Mouse (Mus musculus): ENCODE data around the gene Bmper. TPM values are rescaled to one million over a fixed set of nuclear protein-coding genes. Genes with fewer than 3 reads are reported as not detected.
A peak's percentile ranks its signal among the peaks of the same experiment; 100 is the strongest.

Bmper gene
- polyA plus RNA-seq, 1 experiment from 2014 or later: 6.9 TPM

- Histone ChIP-seq H3K27ac (ENCODE audit: low read length) (no peak overlapping the region), H3K9ac (replicated peaks; ENCODE audit: low read depth, low read length) (no peak overlapping the region), H3K9me3 (ENCODE audit: control insufficient read depth, low read depth, low read length) (no peaks in the 10 kb centered on the region), H3K36me3 (ENCODE audit: control insufficient read depth, insufficient read depth, low read length) (no peaks in the 10 kb centered on the region), H3K27me3 (ENCODE audit: control insufficient read depth, insufficient read depth, low read length) (no peaks in the 10 kb centered on the region), H3K4me3 (ENCODE audit: low read depth, low read length) (no peak overlapping the region), H3K4me2 (replicated peaks; ENCODE audit: low read depth, low read length) (no peak overlapping the region), H3K4me1 (ENCODE audit: control insufficient read depth, insufficient read depth, low read length) (peaks cover 5% of the 10 kb centered on the region)
- WGBS: 62% methylated on average over 3 of the region's 3 CpGs
- ATAC-seq (ENCODE audit: insufficient number of reproducible peaks, insufficient read depth, low FRiP score, low read depth): no peak
These were observed 167.2 kb downstream of the Bmper start for GRCm38 (mm10) chr9:23390118-23390517.

- Histone ChIP-seq H3K9ac (replicated peaks; ENCODE audit: low read depth, low read length) (no peak overlapping the region), H3K36me3 (ENCODE audit: control insufficient read depth, insufficient read depth, low read length) (no peaks in the 10 kb centered on the region), H3K4me1 (ENCODE audit: control insufficient read depth, insufficient read depth, low read length) (peaks cover 8% of the 10 kb centered on the region; the same call in 1 of the 2 replicates), H3K27me3 (ENCODE audit: control insufficient read depth, insufficient read depth, low read length) (no peaks in the 10 kb centered on the region), H3K9me3 (ENCODE audit: control insufficient read depth, low read depth, low read length) (no peaks in the 10 kb centered on the region), H3K4me2 (replicated peaks; ENCODE audit: low read depth, low read length) (no peak overlapping the region), H3K27ac (ENCODE audit: low read length) (no peak overlapping the region), H3K4me3 (ENCODE audit: low read depth, low read length) (no peak overlapping the region)
- 44% methylated on average over 6 of the region's 6 CpGs for whole genome bisulfite sequencing
- no peak for ATAC-seq (ENCODE audit: insufficient number of reproducible peaks, insufficient read depth, low FRiP score, low read depth)
These were observed 171.9 kb downstream of the Bmper start for GRCm38 (mm10) chr9:23394652-23395317.

DNA sequence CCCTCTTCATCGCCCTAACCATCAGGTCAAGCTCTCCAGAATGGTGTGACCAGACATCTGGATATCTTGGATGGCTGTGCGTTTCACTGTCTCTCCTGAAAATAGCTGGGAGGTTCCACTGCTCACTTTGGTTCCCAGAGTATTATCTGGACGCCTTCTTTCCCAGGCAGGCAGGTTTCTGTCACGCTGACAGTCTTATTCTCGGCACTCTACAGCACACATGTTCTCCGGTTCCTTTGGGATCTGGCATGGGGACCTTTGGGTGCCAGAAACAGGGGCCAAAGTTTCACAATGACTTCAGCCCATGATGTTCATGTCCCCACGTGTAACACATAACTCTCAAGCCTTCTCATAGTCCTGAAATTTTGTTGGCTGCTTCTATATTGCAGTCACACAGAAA is 173.3 kb downstream of the Bmper start:
- H3K36me3 ChIP-seq (ENCODE audit: control insufficient read depth, insufficient read depth, low read length): no peaks in the 10 kb centered on the region
- no peak overlapping the region for H3K4me2 ChIP-seq (replicated peaks; ENCODE audit: low read depth, low read length)
- ATAC-seq (ENCODE audit: insufficient number of reproducible peaks, insufficient read depth, low FRiP score, low read depth): no peak
- no peaks in the 10 kb centered on the region for H3K9me3 ChIP-seq (ENCODE audit: control insufficient read depth, low read depth, low read length)
- 80% methylated on average over 7 of the region's 7 CpGs for WGBS
- H3K27ac ChIP-seq (ENCODE audit: low read length): no peak overlapping the region
- H3K4me3 ChIP-seq (ENCODE audit: low read depth, low read length): no peak overlapping the region
- no peak overlapping the region for H3K9ac ChIP-seq (replicated peaks; ENCODE audit: low read depth, low read length)
- H3K27me3 ChIP-seq (ENCODE audit: control insufficient read depth, insufficient read depth, low read length): no peaks in the 10 kb centered on the region
- peaks cover 14% of the 10 kb centered on the region; the same call in 1 of the 2 replicates for H3K4me1 ChIP-seq (ENCODE audit: control insufficient read depth, insufficient read depth, low read length)

GRCm38 (mm10) chr9:23397876-23398275 is 175.0 kb downstream of the Bmper start:
- H3K9ac ChIP-seq (replicated peaks; ENCODE audit: low read depth, low read length): no peak overlapping the region
- no peak overlapping the region for H3K27ac ChIP-seq (ENCODE audit: low read length)
- WGBS: 79% methylated on average over 3 of the region's 3 CpGs
- no peaks in the 10 kb centered on the region for H3K36me3 ChIP-seq (ENCODE audit: control insufficient read depth, insufficient read depth, low read length)
- H3K27me3 ChIP-seq (ENCODE audit: control insufficient read depth, insufficient read depth, low read length): no peaks in the 10 kb centered on the region
- peaks cover 14% of the 10 kb centered on the region; the same call in 1 of the 2 replicates for H3K4me1 ChIP-seq (ENCODE audit: control insufficient read depth, insufficient read depth, low read length)
- no peaks in the 10 kb centered on the region for H3K9me3 ChIP-seq (ENCODE audit: control insufficient read depth, low read depth, low read length)
- no peak for ATAC-seq (ENCODE audit: insufficient number of reproducible peaks, insufficient read depth, low FRiP score, low read depth)
- no peak overlapping the region for H3K4me2 ChIP-seq (replicated peaks; ENCODE audit: low read depth, low read length)
- H3K4me3 ChIP-seq (ENCODE audit: low read depth, low read length): no peak overlapping the region

GRCm38 (mm10) chr9:23399638-23400284 is 176.9 kb downstream of the Bmper start:
- Histone ChIP-seq H3K9me3 (ENCODE audit: control insufficient read depth, low read depth, low read length) (no peaks in the 10 kb centered on the region), H3K36me3 (ENCODE audit: control insufficient read depth, insufficient read depth, low read length) (no peaks in the 10 kb centered on the region), H3K4me3 (ENCODE audit: low read depth, low read length) (no peak overlapping the region), H3K4me1 (ENCODE audit: control insufficient read depth, insufficient read depth, low read length) (peaks cover 14% of the 10 kb centered on the region; the same call in 1 of the 2 replicates), H3K9ac (replicated peaks; ENCODE audit: low read depth, low read length) (no peak overlapping the region), H3K4me2 (replicated peaks; ENCODE audit: low read depth, low read length) (no peak overlapping the region), H3K27ac (ENCODE audit: low read length) (peak overlapping the region; percentile 68; the same call in 1 of the 2 replicates), H3K27me3 (ENCODE audit: control insufficient read depth, insufficient read depth, low read length) (no peaks in the 10 kb centered on the region)
- ATAC-seq (ENCODE audit: insufficient number of reproducible peaks, insufficient read depth, low FRiP score, low read depth): peak; percentile 49; the same call in 1 of the 2 replicates
- WGBS: 23% methylated on average over 6 of the region's 6 CpGs

DNA sequence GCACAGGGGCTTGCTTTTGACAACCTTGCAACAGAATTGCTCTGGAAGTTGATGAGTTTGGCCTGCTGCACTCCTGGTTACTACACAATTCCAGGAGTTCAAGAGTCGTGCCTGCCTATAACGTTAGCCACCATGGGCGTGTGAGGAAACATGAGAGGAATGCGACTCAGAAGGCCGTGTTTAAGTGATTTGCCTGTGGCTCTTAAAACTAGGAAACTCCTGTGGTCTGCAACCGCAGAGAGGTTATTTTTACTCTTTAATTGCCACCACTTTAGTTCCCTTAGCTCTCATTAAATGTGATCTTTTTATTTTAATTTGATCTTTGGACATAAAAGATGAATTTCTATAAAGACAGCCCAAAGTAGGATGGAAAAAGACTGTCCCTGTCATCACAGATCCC is 184.5 kb downstream of the Bmper start:
- Histone ChIP-seq H3K27me3 (ENCODE audit: control insufficient read depth, insufficient read depth, low read length) (no peaks in the 10 kb centered on the region), H3K9me3 (ENCODE audit: control insufficient read depth, low read depth, low read length) (no peaks in the 10 kb centered on the region), H3K36me3 (ENCODE audit: control insufficient read depth, insufficient read depth, low read length) (no peaks in the 10 kb centered on the region), H3K9ac (replicated peaks; ENCODE audit: low read depth, low read length) (no peak overlapping the region), H3K4me2 (replicated peaks; ENCODE audit: low read depth, low read length) (no peak overlapping the region), H3K4me1 (ENCODE audit: control insufficient read depth, insufficient read depth, low read length) (no peaks in the 10 kb centered on the region), H3K4me3 (ENCODE audit: low read depth, low read length) (no peak overlapping the region), H3K27ac (ENCODE audit: low read length) (no peak overlapping the region)
- no peak for ATAC-seq (ENCODE audit: insufficient number of reproducible peaks, insufficient read depth, low FRiP score, low read depth)
- WGBS: 44% methylated on average over 6 of the region's 6 CpGs

DNA sequence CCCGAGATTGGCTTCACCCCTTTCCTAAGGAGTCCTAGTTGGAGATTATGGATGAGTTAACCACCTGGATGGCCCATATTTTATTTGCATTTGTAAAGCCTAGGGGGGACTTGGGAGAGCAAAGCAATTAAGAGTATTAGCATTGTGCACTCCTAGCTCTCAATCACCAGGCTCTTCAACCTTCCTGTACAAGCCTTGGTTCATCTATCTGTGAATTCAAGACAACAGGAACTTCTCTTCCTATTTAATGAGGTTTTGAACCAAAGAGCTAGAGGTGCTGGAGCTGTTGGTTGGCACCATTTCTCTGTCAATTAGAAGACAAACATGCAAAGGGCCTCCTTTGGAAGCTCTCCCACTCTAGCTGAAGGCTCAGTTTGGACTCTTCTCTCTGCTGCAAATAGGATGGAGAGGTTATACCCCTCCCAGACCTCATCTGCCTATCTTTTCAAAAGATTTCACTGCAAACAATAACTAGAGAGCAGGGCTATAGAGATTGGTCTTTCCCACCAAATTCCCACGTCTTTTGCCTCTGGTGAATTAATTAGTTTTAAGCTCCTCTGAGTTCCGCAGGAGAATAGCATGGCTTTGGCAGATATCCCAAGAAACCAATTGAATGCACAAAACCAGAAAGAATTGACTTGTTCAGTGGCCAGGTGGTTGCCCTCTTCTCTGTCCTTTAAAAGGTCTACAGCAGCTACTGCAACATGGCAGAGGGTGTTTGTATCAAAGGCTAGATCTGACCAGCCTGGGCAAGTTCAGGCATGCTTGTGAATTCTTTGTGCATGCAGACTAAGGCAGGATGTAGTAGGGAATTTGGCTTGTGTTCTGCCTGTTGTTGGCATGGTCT is 185.3 kb downstream of the Bmper start:
- H3K27me3 ChIP-seq (ENCODE audit: control insufficient read depth, insufficient read depth, low read length): no peaks in the 10 kb centered on the region
- H3K36me3 ChIP-seq (ENCODE audit: control insufficient read depth, insufficient read depth, low read length): no peaks in the 10 kb centered on the region
- H3K4me2 ChIP-seq (replicated peaks; ENCODE audit: low read depth, low read length): no peak overlapping the region
- no peak overlapping the region for H3K4me3 ChIP-seq (ENCODE audit: low read depth, low read length)
- ATAC-seq (ENCODE audit: insufficient number of reproducible peaks, insufficient read depth, low FRiP score, low read depth): no peak
- H3K9me3 ChIP-seq (ENCODE audit: control insufficient read depth, low read depth, low read length): no peaks in the 10 kb centered on the region
- no peak overlapping the region for H3K27ac ChIP-seq (ENCODE audit: low read length)
- 75% methylated on average over 3 of the region's 3 CpGs for WGBS
- H3K4me1 ChIP-seq (ENCODE audit: control insufficient read depth, insufficient read depth, low read length): no peaks in the 10 kb centered on the region
- H3K9ac ChIP-seq (replicated peaks; ENCODE audit: low read depth, low read length): no peak overlapping the region

- ATAC-seq (ENCODE audit: insufficient number of reproducible peaks, insufficient read depth, low FRiP score, low read depth): no peak
- Histone ChIP-seq H3K4me1 (ENCODE audit: control insufficient read depth, insufficient read depth, low read length) (no peaks in the 10 kb centered on the region), H3K27ac (ENCODE audit: low read length) (no peak overlapping the region), H3K9ac (replicated peaks; ENCODE audit: low read depth, low read length) (no peak overlapping the region), H3K27me3 (ENCODE audit: control insufficient read depth, insufficient read depth, low read length) (no peaks in the 10 kb centered on the region), H3K9me3 (ENCODE audit: control insufficient read depth, low read depth, low read length) (no peaks in the 10 kb centered on the region), H3K4me2 (replicated peaks; ENCODE audit: low read depth, low read length) (no peak overlapping the region), H3K4me3 (ENCODE audit: low read depth, low read length) (no peak overlapping the region), H3K36me3 (ENCODE audit: control insufficient read depth, insufficient read depth, low read length) (no peaks in the 10 kb centered on the region)
- WGBS: 65% methylated on average over 2 of the region's 2 CpGs
These were observed 187.7 kb downstream of the Bmper start for GRCm38 (mm10) chr9:23410567-23410966.
